Mouse (Mus musculus): Measurements from ENCODE around the gene Slc5a4a. TPM values are rescaled to one million over a fixed set of nuclear protein-coding genes. Genes with fewer than 3 reads are reported as not detected.

Gene Slc5a4a
- polyA plus RNA-seq, 1 experiment: not detected

GRCm38 (mm10) chr10:76146846-76147245 lies 405 bp upstream of the Slc5a4a start:
- H3K4me1 ChIP-seq (ENCODE audit: control insufficient read depth, insufficient read depth, low read length): no peaks in the 10 kb centered on the region
- 67% methylated on average over 8 of the region's 8 CpGs for WGBS
- no peak overlapping the region for H3K4me3 ChIP-seq (replicated peaks; ENCODE audit: insufficient read depth, low read depth, low read length)
- H3K27me3 ChIP-seq (ENCODE audit: control insufficient read depth, insufficient read depth, low read length): no peaks in the 10 kb centered on the region
- no peak overlapping the region for H3K27ac ChIP-seq (ENCODE audit: insufficient read depth, low read length)
- no peak for TF ChIP-seq CTCF (IDR thresholded peaks at IDR 0.05; ENCODE audit: borderline replicate concordance, insufficient read depth, low read depth, low read length)
- no peak for TF ChIP-seq POLR2A (IDR thresholded peaks at IDR 0.05; ENCODE audit: borderline replicate concordance, insufficient read depth, low read length)
- DNase-seq: no peak

GRCm38 (mm10) chr10:76155911-76156310 lies 8.7 kb downstream of the Slc5a4a start:
- Histone ChIP-seq H3K27me3 (ENCODE audit: control insufficient read depth, insufficient read depth, low read length) (no peaks in the 10 kb centered on the region), H3K27ac (ENCODE audit: insufficient read depth, low read length) (no peak overlapping the region), H3K4me1 (ENCODE audit: control insufficient read depth, insufficient read depth, low read length) (peaks cover 2% of the 10 kb centered on the region; the same call in 1 of the 2 replicates), H3K4me3 (replicated peaks; ENCODE audit: insufficient read depth, low read depth, low read length) (no peak overlapping the region)
- TF ChIP-seq POLR2A (IDR thresholded peaks at IDR 0.05; ENCODE audit: borderline replicate concordance, insufficient read depth, low read length): no peak
- TF ChIP-seq CTCF (IDR thresholded peaks at IDR 0.05; ENCODE audit: borderline replicate concordance, insufficient read depth, low read depth, low read length): no peak
- DNase-seq: peak in 1 of 2 experiments; percentile 3
- WGBS: 43% methylated on average over 7 of the region's 7 CpGs

GRCm38 (mm10) chr10:76157528-76157927 lies 10.3 kb downstream of the Slc5a4a start:
- TF ChIP-seq CTCF (IDR thresholded peaks at IDR 0.05; ENCODE audit: borderline replicate concordance, insufficient read depth, low read depth, low read length) (no peak), POLR2A (IDR thresholded peaks at IDR 0.05; ENCODE audit: borderline replicate concordance, insufficient read depth, low read length) (no peak)
- no peak overlapping the region for H3K4me3 ChIP-seq (replicated peaks; ENCODE audit: insufficient read depth, low read depth, low read length)
- WGBS: 81% methylated on average over 5 of the region's 5 CpGs
- H3K27ac ChIP-seq (ENCODE audit: insufficient read depth, low read length): no peak overlapping the region
- no peaks in the 10 kb centered on the region for H3K27me3 ChIP-seq (ENCODE audit: control insufficient read depth, insufficient read depth, low read length)
- H3K4me1 ChIP-seq (ENCODE audit: control insufficient read depth, insufficient read depth, low read length): peaks cover 2% of the 10 kb centered on the region; the same call in 1 of the 2 replicates
- DNase-seq: no peak

GRCm38 (mm10) chr10:76158009-76158408 lies 10.8 kb downstream of the Slc5a4a start:
- TF ChIP-seq CTCF (IDR thresholded peaks at IDR 0.05; ENCODE audit: borderline replicate concordance, insufficient read depth, low read depth, low read length) (no peak), POLR2A (IDR thresholded peaks at IDR 0.05; ENCODE audit: borderline replicate concordance, insufficient read depth, low read length) (no peak)
- WGBS: 79% methylated on average over 1 of the region's 1 CpGs

GRCm38 (mm10) chr10:76174899-76175298 lies 27.6 kb downstream of the Slc5a4a start:
- no peaks in the 10 kb centered on the region for H3K4me1 ChIP-seq (ENCODE audit: control insufficient read depth, insufficient read depth, low read length)
- H3K27ac ChIP-seq (ENCODE audit: insufficient read depth, low read length): no peak overlapping the region
- DNase-seq: no peak
- TF ChIP-seq CTCF (IDR thresholded peaks at IDR 0.05; ENCODE audit: borderline replicate concordance, insufficient read depth, low read depth, low read length) (no peak), POLR2A (IDR thresholded peaks at IDR 0.05; ENCODE audit: borderline replicate concordance, insufficient read depth, low read length) (no peak)
- no peak overlapping the region for H3K4me3 ChIP-seq (replicated peaks; ENCODE audit: insufficient read depth, low read depth, low read length)
- 62% methylated on average over 2 of the region's 2 CpGs for WGBS
- no peaks in the 10 kb centered on the region for H3K27me3 ChIP-seq (ENCODE audit: control insufficient read depth, insufficient read depth, low read length)

More at GRCm38 (mm10) chr10:76158009-76158408, 10.8 kb downstream of the Slc5a4a start:
- Histone ChIP-seq H3K4me1 (ENCODE audit: control insufficient read depth, insufficient read depth, low read length) (peaks cover 2% of the 10 kb centered on the region; the same call in 1 of the 2 replicates), H3K4me3 (replicated peaks; ENCODE audit: insufficient read depth, low read depth, low read length) (no peak overlapping the region), H3K27ac (ENCODE audit: insufficient read depth, low read length) (no peak overlapping the region), H3K27me3 (ENCODE audit: control insufficient read depth, insufficient read depth, low read length) (no peaks in the 10 kb centered on the region)
- DNase-seq: no peak

- WGBS: 81% methylated on average over 4 of the region's 4 CpGs
- Histone ChIP-seq H3K27ac (ENCODE audit: insufficient read depth, low read length) (no peak overlapping the region), H3K4me1 (ENCODE audit: control insufficient read depth, insufficient read depth, low read length) (no peaks in the 10 kb centered on the region), H3K4me3 (replicated peaks; ENCODE audit: insufficient read depth, low read depth, low read length) (no peak overlapping the region), H3K27me3 (ENCODE audit: control insufficient read depth, insufficient read depth, low read length) (no peaks in the 10 kb centered on the region)
- TF ChIP-seq CTCF (IDR thresholded peaks at IDR 0.05; ENCODE audit: borderline replicate concordance, insufficient read depth, low read depth, low read length): no peak
- TF ChIP-seq POLR2A (IDR thresholded peaks at IDR 0.05; ENCODE audit: borderline replicate concordance, insufficient read depth, low read length): no peak
- no peak for DNase-seq
These were observed 38.0 kb downstream of the Slc5a4a start for GRCm38 (mm10) chr10:76185216-76185615.

- H3K4me3 ChIP-seq (replicated peaks; ENCODE audit: insufficient read depth, low read depth, low read length): no peak overlapping the region
- no peak overlapping the region for H3K27ac ChIP-seq (ENCODE audit: insufficient read depth, low read length)
- H3K27me3 ChIP-seq (ENCODE audit: control insufficient read depth, insufficient read depth, low read length): no peaks in the 10 kb centered on the region
- no peak for TF ChIP-seq CTCF (IDR thresholded peaks at IDR 0.05; ENCODE audit: borderline replicate concordance, insufficient read depth, low read depth, low read length)
- no peak for TF ChIP-seq POLR2A (IDR thresholded peaks at IDR 0.05; ENCODE audit: borderline replicate concordance, insufficient read depth, low read length)
- DNase-seq: no peak
- no peaks in the 10 kb centered on the region for H3K4me1 ChIP-seq (ENCODE audit: control insufficient read depth, insufficient read depth, low read length)
- WGBS: 95% methylated on average over 1 of the region's 1 CpGs
These were observed 40.8 kb downstream of the Slc5a4a start for GRCm38 (mm10) chr10:76188010-76188409.

GRCm38 (mm10) chr10:76201416-76201815 lies 54.2 kb downstream of the Slc5a4a start:
- no peaks in the 10 kb centered on the region for H3K27me3 ChIP-seq (ENCODE audit: control insufficient read depth, insufficient read depth, low read length)
- no peak overlapping the region for H3K4me3 ChIP-seq (replicated peaks; ENCODE audit: insufficient read depth, low read depth, low read length)
- peaks cover 5% of the 10 kb centered on the region; the same call in 1 of the 2 replicates for H3K4me1 ChIP-seq (ENCODE audit: control insufficient read depth, insufficient read depth, low read length)
- H3K27ac ChIP-seq (ENCODE audit: insufficient read depth, low read length): no peak overlapping the region
- 92% methylated on average over 3 of the region's 3 CpGs for WGBS
- TF ChIP-seq POLR2A (IDR thresholded peaks at IDR 0.05; ENCODE audit: borderline replicate concordance, insufficient read depth, low read length): no peak
- DNase-seq: no peak
